Mouse (Mus musculus): Measurements from ENCODE around the gene Trim54.

The Trim54 gene

GRCm38 (mm10) chr5:31116354-31116753 is at the start of gene Trim54:
Gene Trim54 (plus strand): TSS chr5:31116712.
- no peak for DNase-seq

- no peak for DNase-seq
Observed at GRCm38 (mm10) chr5:31069810-31070209, 46.7 kb upstream of the Trim54 start.

DNA sequence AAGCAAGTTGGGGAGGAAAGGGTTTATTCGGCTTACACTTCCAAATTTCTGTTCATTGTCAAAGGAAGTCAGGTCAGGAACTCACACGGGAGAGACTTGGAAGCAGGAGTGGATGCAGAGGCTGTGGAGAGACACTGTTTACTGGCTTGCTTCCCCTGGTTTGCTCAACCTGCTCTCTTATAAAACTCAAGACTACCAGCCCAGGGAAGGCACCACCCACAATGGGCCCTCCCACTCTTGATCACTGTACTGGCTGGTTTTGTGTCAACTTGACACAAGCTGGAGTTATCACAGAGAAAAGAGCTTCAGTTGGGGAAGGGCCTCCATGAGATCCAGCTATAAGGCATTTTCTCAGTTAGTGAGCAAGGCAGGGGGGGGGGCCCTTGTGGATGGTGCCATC is 45.5 kb upstream of the Trim54 start:
- no peak for DNase-seq

GRCm38 (mm10) chr5:31071821-31072220 is 44.7 kb upstream of the Trim54 start:
- DNase-seq = no peak

DNA sequence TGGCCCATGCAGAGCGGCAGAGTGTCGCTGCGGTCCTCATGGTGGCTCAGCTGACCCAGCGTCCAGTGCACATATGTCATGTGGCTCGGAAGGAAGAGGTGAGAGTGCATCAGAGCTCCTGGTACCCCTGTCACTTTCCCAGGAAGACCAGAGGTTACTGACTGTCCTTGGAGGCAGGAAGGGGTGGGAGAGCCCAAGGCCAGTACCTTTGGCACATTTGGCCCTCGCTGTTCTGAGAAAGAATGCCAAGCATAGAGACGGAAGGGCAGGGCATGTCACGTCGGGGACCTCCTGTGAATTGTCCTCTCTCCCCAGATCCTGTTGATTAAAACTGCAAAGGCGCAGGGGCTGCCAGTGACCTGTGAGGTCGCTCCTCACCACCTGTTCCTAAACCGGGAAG is 43.3 kb upstream of the Trim54 start:
- DNase-seq = no peak

DNA sequence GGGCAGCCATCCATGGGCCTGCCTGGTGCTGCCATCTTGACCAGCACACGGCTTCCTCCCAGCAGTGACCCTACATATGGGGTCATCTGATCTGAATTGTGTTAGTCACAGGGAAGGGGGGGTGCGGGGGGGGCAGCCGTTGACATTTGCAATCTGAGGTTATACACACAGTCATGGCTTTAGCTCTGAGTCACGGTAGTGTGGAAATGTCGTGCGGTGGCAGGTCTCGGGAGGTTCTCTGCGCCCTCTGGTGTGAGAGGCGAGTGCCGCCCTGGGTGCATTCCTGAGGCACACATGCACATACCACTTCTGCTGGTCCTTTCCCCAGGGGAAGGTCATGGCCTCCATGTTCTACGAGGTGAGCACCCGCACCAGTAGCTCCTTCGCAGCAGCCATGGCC is 40.2 kb upstream of the Trim54 start:
- no peak for DNase-seq

- DNase-seq = no peak
Observed at GRCm38 (mm10) chr5:31080059-31080794, 36.3 kb upstream of the Trim54 start.

GRCm38 (mm10) chr5:31080795-31081164 is 35.7 kb upstream of the Trim54 start:
- no peak for DNase-seq

DNA sequence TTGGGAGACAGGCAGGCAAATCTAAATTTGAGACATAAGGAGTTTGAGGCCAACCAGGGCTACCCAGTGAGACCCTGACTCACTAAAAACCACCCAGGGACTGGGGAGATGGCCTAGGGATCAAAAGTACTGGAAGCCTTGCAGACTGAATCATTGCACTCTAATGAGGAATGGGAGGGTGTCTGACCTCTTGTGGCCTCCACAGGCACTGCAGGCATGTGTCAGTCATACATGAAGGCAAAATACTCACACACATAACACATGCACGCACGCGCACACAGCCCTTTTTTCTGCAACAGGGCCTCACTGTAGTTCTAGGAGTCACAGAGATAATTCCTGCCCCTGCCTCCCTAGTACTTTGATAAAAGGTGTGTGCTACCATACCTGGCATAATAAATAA is 35.1 kb upstream of the Trim54 start:
- peak; percentile 43 for DNase-seq

GRCm38 (mm10) chr5:31082355-31082754 is 34.2 kb upstream of the Trim54 start:
- peak; percentile 68 for DNase-seq

DNA sequence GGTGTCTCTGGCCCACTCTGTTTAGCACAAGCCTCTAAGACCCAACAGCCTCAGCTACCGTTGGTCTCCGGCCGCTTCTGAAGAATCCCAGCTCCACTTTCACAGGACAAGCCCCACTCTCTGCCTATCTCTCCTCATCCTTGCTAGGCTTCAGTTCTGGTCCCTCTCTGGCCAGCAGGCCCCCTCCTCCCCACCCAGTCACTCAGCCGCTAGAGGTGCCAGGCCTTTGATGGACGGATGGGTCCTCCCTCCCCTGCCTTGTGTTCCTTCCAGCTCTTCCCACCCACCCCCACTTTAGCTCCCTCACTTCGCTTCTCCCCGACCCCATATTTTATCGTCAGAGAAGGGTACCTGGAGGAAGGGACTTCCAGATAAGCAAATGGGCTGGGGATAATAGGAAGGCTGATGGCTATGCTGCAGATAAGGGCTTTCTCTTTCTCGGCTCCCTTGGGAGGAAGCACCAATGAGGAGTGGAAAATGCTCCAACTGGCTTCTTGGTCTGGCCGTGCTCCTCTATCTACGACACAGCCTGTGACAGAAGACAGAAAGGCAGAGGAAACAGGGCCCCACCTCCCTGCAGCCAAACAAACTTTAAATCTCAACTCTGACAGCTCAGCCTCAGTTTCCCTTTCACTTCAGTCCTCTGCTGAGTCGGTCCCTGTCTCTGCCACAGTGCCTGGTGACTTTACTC is 33.4 kb upstream of the Trim54 start:
- peak; percentile 19 for DNase-seq

DNA sequence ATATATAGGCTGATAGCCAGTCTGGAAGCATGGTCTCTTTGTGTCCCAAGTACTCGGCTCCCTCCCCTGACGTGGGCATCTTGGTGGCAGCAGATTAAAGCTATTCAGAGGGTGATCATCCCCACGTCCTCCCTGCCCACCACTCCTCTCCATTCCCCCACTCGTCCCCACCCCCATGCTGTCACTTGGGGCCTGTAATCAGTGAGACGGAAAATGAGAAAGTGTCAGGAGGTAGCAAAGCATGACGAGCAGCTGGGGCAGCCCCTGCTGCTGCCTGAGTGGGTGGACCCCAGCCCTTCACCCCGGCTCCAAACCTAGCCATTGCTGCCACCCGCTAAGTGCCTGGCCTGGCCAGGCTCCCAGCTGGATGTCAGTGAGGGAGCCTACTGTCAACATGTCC is 32.6 kb upstream of the Trim54 start:
- DNase-seq = no peak

GRCm38 (mm10) chr5:31086606-31087005 is 29.9 kb upstream of the Trim54 start:
- DNase-seq = no peak

- DNase-seq = no peak
Observed at GRCm38 (mm10) chr5:31087131-31087530, 29.4 kb upstream of the Trim54 start.

GRCm38 (mm10) chr5:31092231-31092975 is 24.1 kb upstream of the Trim54 start:
- no peak for DNase-seq

DNA sequence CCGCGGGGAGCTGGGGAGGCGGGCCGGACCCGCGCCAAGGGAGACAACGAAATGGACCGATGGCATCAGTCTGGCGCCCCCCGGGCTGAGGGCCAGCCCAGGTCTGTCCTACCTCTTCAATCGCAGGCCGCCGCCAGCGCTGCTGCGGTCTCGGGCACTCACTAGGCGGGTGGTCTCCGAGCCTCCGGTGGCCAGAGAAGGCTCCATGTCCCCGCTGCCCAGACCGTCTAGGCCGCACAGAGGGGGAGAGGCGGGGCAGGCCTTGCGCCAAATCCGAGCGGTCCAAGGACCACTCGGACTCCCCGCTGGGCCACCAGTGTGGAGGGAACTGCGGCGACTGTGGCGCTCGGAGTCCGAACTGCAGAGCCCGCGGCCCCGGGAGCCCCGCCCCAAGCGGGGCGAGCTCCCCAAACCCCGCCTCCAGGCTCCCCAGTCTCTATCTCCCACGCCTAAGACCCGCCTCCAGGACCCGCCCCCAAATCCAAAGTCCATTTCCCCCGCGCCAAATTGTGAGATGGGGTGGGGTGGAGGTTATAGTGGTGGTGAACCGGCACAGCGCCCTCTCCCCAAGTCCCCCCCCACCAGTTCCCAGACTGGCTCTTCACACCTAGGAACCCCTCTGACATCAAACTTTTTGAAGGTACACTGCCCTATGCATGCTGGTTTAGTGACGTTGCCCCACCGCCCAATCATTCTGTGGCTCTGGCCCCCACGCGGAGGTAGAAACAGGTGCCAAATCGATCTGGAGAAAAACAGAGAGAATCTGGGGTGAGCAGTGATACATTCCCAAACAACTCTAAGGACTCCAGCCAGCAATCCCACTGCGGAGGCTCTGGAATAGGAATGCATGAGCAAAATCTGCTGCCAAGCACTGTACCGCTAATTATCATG is 23.1 kb upstream of the Trim54 start:
- peak; percentile 71 for DNase-seq

- peak; percentile 6 for DNase-seq
Observed at GRCm38 (mm10) chr5:31094100-31094798, 22.3 kb upstream of the Trim54 start.

GRCm38 (mm10) chr5:31094799-31095691 is 21.5 kb upstream of the Trim54 start:
- peak; percentile 43 for DNase-seq

GRCm38 (mm10) chr5:31095711-31096480 is 20.6 kb upstream of the Trim54 start:
- DNase-seq = no peak

- no peak for DNase-seq
Observed at GRCm38 (mm10) chr5:31105814-31106335, 10.6 kb upstream of the Trim54 start, which contains the start of gene Dnajc5g. Gene Dnajc5g (plus strand): TSS chr5:31106285.

Measured in kidney, adult 18-20 months (tissue).